Mouse (Mus musculus): ENCODE measurements around the gene Astl.

DNA sequence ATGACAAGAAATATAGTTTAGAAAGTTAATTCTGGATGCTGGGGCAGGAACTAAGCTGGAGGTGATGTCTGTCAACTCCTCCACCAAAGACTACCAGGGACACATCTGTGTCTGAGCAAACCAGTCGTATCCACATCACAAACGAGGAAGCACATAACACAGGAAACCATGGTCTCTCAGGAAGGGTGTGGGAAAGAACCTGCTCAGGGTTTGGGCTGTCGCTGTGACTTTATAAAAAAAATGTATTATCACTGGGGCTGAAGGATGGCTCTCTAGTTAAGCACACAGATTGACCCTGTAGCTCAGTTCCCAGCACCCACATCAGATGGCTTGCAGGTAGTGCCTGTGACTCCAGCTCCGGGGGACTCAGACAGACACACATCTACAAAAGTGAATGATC is 19.4 kb upstream of the Astl start:
- TF ChIP-seq CTCF (IDR thresholded peaks at IDR 0.05; ENCODE audit: control insufficient read depth, insufficient read depth, low read length) (no peak), POLR2A (IDR thresholded peaks at IDR 0.05; ENCODE audit: borderline replicate concordance, control insufficient read depth, low read depth, low read length) (no peak)

Data from bone marrow, adult 2 months (tissue).